Mouse (Mus musculus) adrenal gland, postnatal 0 days (tissue): Measurements from ENCODE around the gene Il6st. TPM values are rescaled to one million over a fixed set of nuclear protein-coding genes. Genes with fewer than 3 reads are reported as not detected.

Experiments used
- polyA plus RNA-seq: library from polyadenylated mRNA; unstranded; fragments of >200 nt; fragmentation: Nextera tagmentation; extraction: Ambion mirVana; gene quantifications from 2 replicates; pipeline ENCODE4 v1.2.1, GENCODE M21; 2015

Il6st gene
- 45.5 and 55.2 TPM in 2 replicates for polyA plus RNA-seq

GRCm38 (mm10) chr13:112463868-112464625, at the start of gene Il6st:
Il6st (plus strand) TSS chr13:112464070.

Other genes starting within 250 kb of the Il6st start
- gene Ankrd55, start 175.6 kb upstream of the Il6st start, polyA plus RNA-seq = 1.7 and 3.3 TPM in 2 replicates
- 0.39 and 0.62 TPM in 2 replicates for gene Il31ra, start 130.3 kb downstream of the Il6st start, polyA plus RNA-seq
- 0.63 and 0.85 TPM in 2 replicates for gene Ddx4, start 188.4 kb downstream of the Il6st start, polyA plus RNA-seq
- 14.9 and 26.4 TPM in 2 replicates for gene Slc38a9, start 196.7 kb downstream of the Il6st start, polyA plus RNA-seq